ENCODE assay signal across 17 mouse cellular contexts in the genomic region with DNA sequence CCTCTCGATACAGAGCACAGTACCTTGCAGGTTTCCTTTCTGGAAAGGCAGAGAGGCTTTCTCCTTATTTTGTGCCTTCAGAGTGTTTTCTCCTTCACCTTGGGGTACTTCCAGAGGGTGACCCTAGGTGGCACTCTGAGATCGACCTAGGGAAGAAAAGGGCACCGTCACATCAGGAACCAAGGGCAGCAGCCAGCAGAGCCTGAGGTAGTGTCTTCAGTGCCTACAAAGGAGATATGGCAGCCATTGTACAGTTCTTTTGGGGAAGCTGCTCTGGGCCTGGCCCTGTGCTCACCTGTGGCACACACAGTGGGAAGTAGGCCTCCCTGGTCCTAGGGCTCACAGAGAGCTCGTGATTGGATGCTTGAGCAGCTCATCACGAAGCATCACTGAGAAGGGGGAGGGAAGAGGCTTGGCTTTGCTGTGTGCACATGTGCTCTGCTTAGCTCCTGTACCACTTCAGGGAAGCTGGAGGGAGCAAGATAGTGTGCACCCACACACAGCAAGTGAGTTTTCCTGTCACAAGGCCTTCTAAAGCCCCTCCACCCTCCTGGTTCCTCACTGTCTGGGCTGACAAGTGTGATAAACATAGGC. TPM values are rescaled to one million over a fixed set of nuclear protein-coding genes. Genes with fewer than 3 reads are reported as not detected.
DNase-seq lines count a peak whose midpoint lies in the region; TF ChIP-seq lines count a peak whose summit lies in the region.
"Had no signal": no experiment of that assay in that cellular context is flagged by ENCODE, and none has a peak within 500 bp of the region (broad histone marks: within the 10 kb centered on the region; RNA-seq: fewer than 3 reads in every experiment).

No protein-coding gene starts in this region.

- H3K36me3 ChIP-seq in ES-Bruce4 (ENCODE audit: control insufficient read depth, insufficient read depth, low read length, poor library complexity, severe bottlenecking): peaks cover 5% of the 10 kb centered on the region
- peaks cover 72% of the 10 kb centered on the region for H3K36me3 ChIP-seq in megakaryocyte, embryonic 14.5 days (replicated peaks; ENCODE audit: low read length)

- TF ChIP-seq EP300 in ES-Bruce4 (IDR thresholded peaks at IDR 0.05; ENCODE audit: insufficient read depth, low read depth, low read length): no peak

- H3K27ac ChIP-seq in layer of hippocampus, adult 2 months: no peak overlapping the region
- no peak overlapping the region for H3K27ac ChIP-seq in ES-Bruce4 (ENCODE audit: insufficient read depth, low read length)
- H3K27ac ChIP-seq: embryonic facial prominence, embryonic 10.5 days had no signal

- TF ChIP-seq POLR2A in ES-Bruce4 (IDR thresholded peaks at IDR 0.05; ENCODE audit: insufficient read depth, low read length): no peak

- no peaks in the 10 kb centered on the region for H3K4me1 ChIP-seq in ES-Bruce4 (ENCODE audit: control insufficient read depth, insufficient read depth, low read length)
- peaks cover 55% of the 10 kb centered on the region for H3K4me1 ChIP-seq in megakaryocyte, embryonic 14.5 days
- H3K4me1 ChIP-seq: embryonic facial prominence, embryonic 10.5 days had no signal

- H3K4me3 ChIP-seq in layer of hippocampus, adult 2 months: no peak overlapping the region
- no peak overlapping the region for H3K4me3 ChIP-seq in ES-Bruce4 (ENCODE audit: low read depth, low read length)
- peak overlapping the region; percentile 67 for H3K4me3 ChIP-seq in megakaryocyte, embryonic 14.5 days (replicated peaks)
- H3K4me3 ChIP-seq: embryonic facial prominence, embryonic 10.5 days; erythroblast, embryonic 14.5 days had no signal

- no peaks in the 10 kb centered on the region for H3K27me3 ChIP-seq in ES-Bruce4 (ENCODE audit: control insufficient read depth, insufficient read depth, low read length, poor library complexity, severe bottlenecking)
- H3K27me3 ChIP-seq in megakaryocyte, embryonic 14.5 days (replicated peaks): no peaks in the 10 kb centered on the region

- H3K9me3 ChIP-seq in ES-Bruce4 (replicated peaks; ENCODE audit: control insufficient read depth, insufficient read depth, low read length, poor library complexity, severe bottlenecking): no peaks in the 10 kb centered on the region
- H3K9me3 ChIP-seq in megakaryocyte, embryonic 14.5 days: no peaks in the 10 kb centered on the region
- H3K9me3 ChIP-seq: embryonic facial prominence, embryonic 10.5 days had no signal

- H3K9ac ChIP-seq in ES-Bruce4 (ENCODE audit: low read depth, poor library complexity, severe bottlenecking): no peak overlapping the region
- H3K9ac ChIP-seq: forebrain, postnatal 0 days had no signal

- no peak for DNase-seq in layer of hippocampus, adult 2 months (ENCODE audit: low spot score in 2 of 2)
- DNase-seq in layer of hippocampus, adult 9-10 months (ENCODE audit: low spot score): no peak
- DNase-seq in ZHBTc4 (ENCODE audit: low read depth, low spot score): peak; percentile 35
- DNase-seq in ovary, postnatal 14 days (ENCODE audit: low spot score): no peak
- no peak for DNase-seq in heart, adult 9 months (ENCODE audit: low spot score in 2 of 2)
- DNase-seq in urinary bladder, postnatal 36 days (ENCODE audit: low spot score in 2 of 2): no peak
- DNase-seq: cerebellum, adult 11 months; cerebellum, postnatal 36 days; forebrain, postnatal 0 days; gastrocnemius, postnatal 25 days; kidney, adult 18-20 months; kidney, postnatal 4 days; thymus, postnatal 4 days had no signal

- TF ChIP-seq CTCF in layer of hippocampus, adult 2 months (conservative IDR thresholded peaks at IDR 0.05): peak; percentile 33; the same call in 1 of the 2 replicates
- TF ChIP-seq CTCF in ES-Bruce4 (IDR thresholded peaks at IDR 0.05; ENCODE audit: low read depth, low read length): peak; percentile 35

RNA-seq across cellular contexts. Expression of gene Gtpbp1, which starts 17.7 kb away (rescaled TPM):
- total RNA-seq in layer of hippocampus, adult 2 months (2021): 10 to 100 TPM; 52.4 to 59.1 TPM
- 32.4 and 38.3 TPM in 2 replicates for polyA plus RNA-seq in ES-Bruce4 (2011; ENCODE audit: insufficient read depth, insufficient read length, low read depth, missing spikeins)
- polyA plus RNA-seq in megakaryocyte, embryonic 14.5 days (2012; ENCODE audit: insufficient read depth, low replicate concordance): 42.4 and 70.4 TPM in 2 replicates

RNA-seq across cellular contexts. Expression of gene Josd1, which starts 20.6 kb away (rescaled TPM):
- total RNA-seq in layer of hippocampus, adult 2 months (2021): 10 to 100 TPM; 46.0 to 47.0 TPM
- polyA plus RNA-seq in ES-Bruce4 (2011; ENCODE audit: insufficient read depth, insufficient read length, low read depth, missing spikeins): 20.7 and 20.9 TPM in 2 replicates
- 5.4 and 16.7 TPM in 2 replicates for polyA plus RNA-seq in megakaryocyte, embryonic 14.5 days (2012; ENCODE audit: insufficient read depth, low replicate concordance)

RNA-seq across cellular contexts. Expression of gene Sun2, which starts 34.0 kb away (rescaled TPM):
- 10 to 100 TPM; 29.2 to 34.8 TPM for total RNA-seq in layer of hippocampus, adult 2 months (2021)
- 7.8 and 11.7 TPM in 2 replicates for polyA plus RNA-seq in ES-Bruce4 (2011; ENCODE audit: insufficient read depth, insufficient read length, low read depth, missing spikeins)
- 27.2 and 34.9 TPM in 2 replicates for polyA plus RNA-seq in megakaryocyte, embryonic 14.5 days (2012; ENCODE audit: insufficient read depth, low replicate concordance)

RNA-seq across cellular contexts. Expression of gene Tomm22, which starts 37.7 kb away (rescaled TPM):
- total RNA-seq in layer of hippocampus, adult 2 months (2021): 100 to 1,000 TPM in 1 of 2 experiments, 10 to 100 TPM in 1; 99.9 to 105 TPM
- 131 and 145 TPM in 2 replicates for polyA plus RNA-seq in ES-Bruce4 (2011; ENCODE audit: insufficient read depth, insufficient read length, low read depth, missing spikeins)
- polyA plus RNA-seq in megakaryocyte, embryonic 14.5 days (2012; ENCODE audit: insufficient read depth, low replicate concordance): 60.9 and 120 TPM in 2 replicates

RNA-seq across cellular contexts. Expression of gene Cby1, which starts 49.3 kb away (rescaled TPM):
- total RNA-seq in layer of hippocampus, adult 2 months (2021): 10 to 100 TPM; 39.5 to 45.4 TPM
- polyA plus RNA-seq in ES-Bruce4 (2011; ENCODE audit: insufficient read depth, insufficient read length, low read depth, missing spikeins): 22.0 and 28.7 TPM in 2 replicates
- polyA plus RNA-seq in megakaryocyte, embryonic 14.5 days (2012; ENCODE audit: insufficient read depth, low replicate concordance): 122 and 127 TPM in 2 replicates
